Mouse (Mus musculus): Measurements from ENCODE around the gene 4933425L06Rik. TPM values are rescaled to one million over a fixed set of nuclear protein-coding genes. Genes with fewer than 3 reads are reported as not detected.

4933425L06Rik gene
- polyA plus RNA-seq, 1 experiment from 2014 or later: not detected

DNA sequence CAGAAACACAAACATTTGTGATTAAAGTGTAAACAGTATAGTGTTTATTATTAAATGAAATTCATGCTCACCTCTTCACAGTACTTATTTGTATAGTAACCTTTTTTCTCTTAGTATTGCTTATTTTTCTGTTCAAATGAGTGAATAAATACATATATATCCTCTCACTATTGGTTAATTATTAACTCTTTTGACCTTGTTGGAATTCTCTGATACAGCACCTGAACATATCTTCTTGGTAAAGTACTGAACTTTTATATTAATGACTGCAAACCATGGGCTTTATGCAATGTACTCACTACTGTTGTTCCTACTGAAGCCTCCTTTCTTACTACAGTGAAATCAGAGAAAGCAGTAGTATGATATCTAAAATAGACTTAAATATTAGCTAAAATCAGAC lies 39.7 kb downstream of the 4933425L06Rik start:
- ATAC-seq (ENCODE audit: low FRiP score, low TSS enrichment): no peak
- Histone ChIP-seq H3K27ac (replicated peaks; ENCODE audit: low read depth, low read length) (no peak overlapping the region), H3K27me3 (ENCODE audit: control insufficient read depth, insufficient read depth, low read length) (no peaks in the 10 kb centered on the region), H3K9ac (replicated peaks; ENCODE audit: low read length) (no peak overlapping the region), H3K4me1 (ENCODE audit: control insufficient read depth, insufficient read depth, low read length) (no peaks in the 10 kb centered on the region), H3K36me3 (ENCODE audit: control insufficient read depth, insufficient read depth, low read length) (no peaks in the 10 kb centered on the region), H3K4me3 (replicated peaks; ENCODE audit: low read depth, low read length) (no peak overlapping the region), H3K4me2 (ENCODE audit: low read length) (no peak overlapping the region), H3K9me3 (ENCODE audit: control insufficient read depth, low read length) (no peaks in the 10 kb centered on the region)
- no peak for DNase-seq

DNA sequence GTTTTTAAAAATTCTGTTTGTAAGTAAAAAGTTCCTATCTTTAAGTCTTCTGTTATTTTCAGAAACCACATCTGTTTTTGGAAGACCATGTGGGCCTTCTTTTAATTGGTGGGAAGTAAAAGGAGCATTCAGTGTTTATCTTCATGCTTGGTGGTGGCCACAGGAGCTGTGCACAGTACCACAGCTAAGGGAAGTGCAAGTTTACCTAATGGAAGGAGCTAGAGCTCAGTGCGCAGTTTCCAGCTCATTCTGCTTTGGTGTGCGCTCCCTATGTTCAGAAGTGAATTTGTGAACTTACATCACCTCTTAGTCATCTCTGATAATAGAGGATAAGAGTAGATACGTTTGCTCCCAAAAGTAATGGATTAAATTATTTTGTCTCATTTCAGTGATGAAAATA lies 40.2 kb downstream of the 4933425L06Rik start:
- 89% methylated on average over 3 of the region's 3 CpGs for whole genome bisulfite sequencing
- no peaks in the 10 kb centered on the region for H3K27me3 ChIP-seq (ENCODE audit: control insufficient read depth, insufficient read depth, low read length)
- no peaks in the 10 kb centered on the region for H3K36me3 ChIP-seq (ENCODE audit: control insufficient read depth, insufficient read depth, low read length)
- H3K27ac ChIP-seq (replicated peaks; ENCODE audit: low read depth, low read length): no peak overlapping the region
- H3K9ac ChIP-seq (replicated peaks; ENCODE audit: low read length): no peak overlapping the region
- no peak overlapping the region for H3K4me2 ChIP-seq (ENCODE audit: low read length)
- no peaks in the 10 kb centered on the region for H3K9me3 ChIP-seq (ENCODE audit: control insufficient read depth, low read length)
- ATAC-seq (ENCODE audit: low FRiP score, low TSS enrichment) (no peak), DNase-seq (no peak)
- no peaks in the 10 kb centered on the region for H3K4me1 ChIP-seq (ENCODE audit: control insufficient read depth, insufficient read depth, low read length)
- no peak overlapping the region for H3K4me3 ChIP-seq (replicated peaks; ENCODE audit: low read depth, low read length)

DNA sequence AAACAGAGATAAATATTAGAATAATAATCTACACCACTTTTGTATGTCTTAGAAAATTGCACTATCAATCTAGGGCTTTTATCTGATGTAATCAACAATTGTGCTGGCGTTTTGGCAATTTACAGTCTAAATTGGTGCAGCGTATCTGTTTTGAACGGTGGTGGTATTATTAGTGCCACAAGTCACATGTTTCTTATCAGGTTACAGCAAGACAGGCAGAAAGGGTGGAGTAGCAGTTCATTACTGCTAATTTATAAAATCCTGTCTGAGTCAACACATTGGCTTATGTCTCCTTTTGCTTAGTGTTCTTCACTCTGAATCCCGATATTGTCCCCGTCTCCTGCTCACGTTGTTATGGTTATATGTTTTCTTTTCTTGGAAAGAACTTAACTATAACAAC lies 48.2 kb downstream of the 4933425L06Rik start:
- no peaks in the 10 kb centered on the region for H3K27me3 ChIP-seq (ENCODE audit: control insufficient read depth, insufficient read depth, low read length)
- H3K36me3 ChIP-seq (ENCODE audit: control insufficient read depth, insufficient read depth, low read length): no peaks in the 10 kb centered on the region
- H3K4me1 ChIP-seq (ENCODE audit: control insufficient read depth, insufficient read depth, low read length): no peaks in the 10 kb centered on the region
- no peaks in the 10 kb centered on the region for H3K9me3 ChIP-seq (ENCODE audit: control insufficient read depth, low read length)
- no peak overlapping the region for H3K4me3 ChIP-seq (replicated peaks; ENCODE audit: low read depth, low read length)
- H3K4me2 ChIP-seq (ENCODE audit: low read length): no peak overlapping the region
- DNase-seq (no peak), ATAC-seq (ENCODE audit: low FRiP score, low TSS enrichment) (no peak)
- 85% methylated on average over 6 of the region's 6 CpGs for WGBS
- no peak overlapping the region for H3K27ac ChIP-seq (replicated peaks; ENCODE audit: low read depth, low read length)
- H3K9ac ChIP-seq (replicated peaks; ENCODE audit: low read length): no peak overlapping the region

DNA sequence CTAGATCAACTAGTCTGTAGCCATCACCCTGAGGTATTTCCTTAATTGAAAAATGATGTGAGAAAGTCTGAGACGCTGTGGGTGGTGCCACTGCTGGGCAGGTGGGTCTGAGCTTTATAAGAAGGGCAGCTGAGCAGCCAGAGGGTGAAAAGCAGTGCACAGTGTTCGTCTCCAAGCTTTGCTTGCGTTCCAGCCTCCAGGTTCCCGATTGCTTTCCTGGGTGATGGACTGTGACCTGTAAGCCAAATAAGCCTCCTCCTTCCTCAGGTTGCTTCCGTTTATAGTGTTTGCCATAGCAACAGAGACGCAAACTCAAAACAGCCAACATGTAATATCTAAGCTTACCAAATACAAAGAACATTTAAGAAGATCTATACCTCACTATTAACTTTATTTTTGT lies 50.4 kb downstream of the 4933425L06Rik start:
- no peak overlapping the region for H3K4me3 ChIP-seq (replicated peaks; ENCODE audit: low read depth, low read length)
- ATAC-seq (ENCODE audit: low FRiP score, low TSS enrichment): no peak
- no peaks in the 10 kb centered on the region for H3K4me1 ChIP-seq (ENCODE audit: control insufficient read depth, insufficient read depth, low read length)
- no peak overlapping the region for H3K27ac ChIP-seq (replicated peaks; ENCODE audit: low read depth, low read length)
- no peaks in the 10 kb centered on the region for H3K36me3 ChIP-seq (ENCODE audit: control insufficient read depth, insufficient read depth, low read length)
- WGBS: 72% methylated on average over 6 of the region's 6 CpGs
- no peak for DNase-seq
- no peaks in the 10 kb centered on the region for H3K9me3 ChIP-seq (ENCODE audit: control insufficient read depth, low read length)
- no peaks in the 10 kb centered on the region for H3K27me3 ChIP-seq (ENCODE audit: control insufficient read depth, insufficient read depth, low read length)
- no peak overlapping the region for H3K4me2 ChIP-seq (ENCODE audit: low read length)
- H3K9ac ChIP-seq (replicated peaks; ENCODE audit: low read length): no peak overlapping the region

DNA sequence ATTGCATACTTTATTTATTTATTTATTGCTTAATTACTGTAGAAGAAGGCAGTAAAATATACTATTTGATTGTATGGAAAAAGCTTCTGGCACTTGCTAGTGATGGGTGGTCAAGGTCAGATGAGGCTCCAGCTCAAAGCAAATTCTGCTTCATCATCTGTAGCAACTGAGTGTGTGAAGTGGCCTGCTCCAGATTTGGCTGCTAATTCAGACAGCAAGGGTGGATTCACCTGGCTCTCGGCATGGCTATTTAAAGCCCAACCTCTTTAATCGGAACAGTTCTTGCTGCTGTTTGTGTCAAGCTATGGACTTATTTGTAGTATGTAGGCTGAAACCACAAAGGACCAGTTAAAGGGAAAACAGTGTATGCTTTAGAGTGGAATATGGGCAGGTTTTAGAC lies 50.9 kb downstream of the 4933425L06Rik start:
- H3K27ac ChIP-seq (replicated peaks; ENCODE audit: low read depth, low read length): no peak overlapping the region
- 81% methylated on average over 2 of the region's 2 CpGs for WGBS
- DNase-seq (no peak), ATAC-seq (ENCODE audit: low FRiP score, low TSS enrichment) (no peak)
- no peak overlapping the region for H3K9ac ChIP-seq (replicated peaks; ENCODE audit: low read length)
- H3K9me3 ChIP-seq (ENCODE audit: control insufficient read depth, low read length): no peaks in the 10 kb centered on the region
- no peak overlapping the region for H3K4me3 ChIP-seq (replicated peaks; ENCODE audit: low read depth, low read length)
- H3K36me3 ChIP-seq (ENCODE audit: control insufficient read depth, insufficient read depth, low read length): no peaks in the 10 kb centered on the region
- H3K27me3 ChIP-seq (ENCODE audit: control insufficient read depth, insufficient read depth, low read length): no peaks in the 10 kb centered on the region
- no peaks in the 10 kb centered on the region for H3K4me1 ChIP-seq (ENCODE audit: control insufficient read depth, insufficient read depth, low read length)
- no peak overlapping the region for H3K4me2 ChIP-seq (ENCODE audit: low read length)

DNA sequence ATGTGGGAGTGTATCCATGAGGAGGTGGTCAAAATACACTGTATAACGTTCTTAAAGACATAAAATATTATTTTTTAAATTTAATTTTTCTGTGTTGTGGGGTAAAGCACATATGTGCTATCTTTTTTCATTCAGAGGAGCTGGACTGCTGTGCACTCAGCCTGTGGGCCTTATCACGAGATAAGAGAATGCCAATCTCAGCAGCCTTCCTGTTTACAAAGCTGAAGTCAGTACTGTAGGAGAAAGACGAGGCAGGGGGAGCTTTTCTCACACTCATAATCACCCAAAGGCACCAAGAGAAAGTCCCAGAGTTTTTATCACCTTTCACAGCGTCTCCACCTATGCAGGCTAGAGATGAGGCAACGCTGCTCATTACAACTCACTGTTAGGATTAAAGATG lies 52.5 kb downstream of the 4933425L06Rik start:
- no peak overlapping the region for H3K4me3 ChIP-seq (replicated peaks; ENCODE audit: low read depth, low read length)
- H3K9ac ChIP-seq (replicated peaks; ENCODE audit: low read length): no peak overlapping the region
- no peak overlapping the region for H3K4me2 ChIP-seq (ENCODE audit: low read length)
- no peak for DNase-seq
- no peaks in the 10 kb centered on the region for H3K27me3 ChIP-seq (ENCODE audit: control insufficient read depth, insufficient read depth, low read length)
- H3K9me3 ChIP-seq (ENCODE audit: control insufficient read depth, low read length): no peaks in the 10 kb centered on the region
- no peaks in the 10 kb centered on the region for H3K4me1 ChIP-seq (ENCODE audit: control insufficient read depth, insufficient read depth, low read length)
- no peak for ATAC-seq (ENCODE audit: low FRiP score, low TSS enrichment)
- WGBS: 74% methylated on average over 5 of the region's 5 CpGs
- no peak overlapping the region for H3K27ac ChIP-seq (replicated peaks; ENCODE audit: low read depth, low read length)
- H3K36me3 ChIP-seq (ENCODE audit: control insufficient read depth, insufficient read depth, low read length): no peaks in the 10 kb centered on the region

DNA sequence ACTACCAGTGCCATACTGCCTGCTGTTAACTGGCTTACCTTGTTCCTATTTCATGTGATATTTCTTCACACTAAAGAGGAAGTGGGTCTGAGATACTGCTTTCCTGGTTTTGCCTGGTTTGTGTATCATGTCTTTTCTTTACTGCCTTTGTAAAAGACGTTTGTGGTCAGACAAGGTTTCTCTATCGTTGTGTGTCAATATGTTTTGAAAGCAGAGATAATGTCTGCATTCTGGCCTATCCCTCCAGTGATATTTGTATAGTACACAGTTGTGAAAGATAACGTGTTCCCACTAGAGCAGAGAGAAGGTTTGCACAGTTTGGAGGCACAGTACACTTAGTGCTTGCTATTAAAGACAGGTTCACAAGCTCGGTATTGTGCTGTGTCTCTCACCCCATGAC lies 58.0 kb downstream of the 4933425L06Rik start:
- no peak overlapping the region for H3K9ac ChIP-seq (replicated peaks; ENCODE audit: low read length)
- no peak overlapping the region for H3K27ac ChIP-seq (replicated peaks; ENCODE audit: low read depth, low read length)
- ATAC-seq (ENCODE audit: low FRiP score, low TSS enrichment) (no peak), DNase-seq (no peak)
- no peaks in the 10 kb centered on the region for H3K36me3 ChIP-seq (ENCODE audit: control insufficient read depth, insufficient read depth, low read length)
- no peaks in the 10 kb centered on the region for H3K27me3 ChIP-seq (ENCODE audit: control insufficient read depth, insufficient read depth, low read length)
- H3K9me3 ChIP-seq (ENCODE audit: control insufficient read depth, low read length): no peaks in the 10 kb centered on the region
- H3K4me1 ChIP-seq (ENCODE audit: control insufficient read depth, insufficient read depth, low read length): no peaks in the 10 kb centered on the region
- H3K4me3 ChIP-seq (replicated peaks; ENCODE audit: low read depth, low read length): no peak overlapping the region
- no peak overlapping the region for H3K4me2 ChIP-seq (ENCODE audit: low read length)
- 83% methylated on average over 4 of the region's 4 CpGs for WGBS

DNA sequence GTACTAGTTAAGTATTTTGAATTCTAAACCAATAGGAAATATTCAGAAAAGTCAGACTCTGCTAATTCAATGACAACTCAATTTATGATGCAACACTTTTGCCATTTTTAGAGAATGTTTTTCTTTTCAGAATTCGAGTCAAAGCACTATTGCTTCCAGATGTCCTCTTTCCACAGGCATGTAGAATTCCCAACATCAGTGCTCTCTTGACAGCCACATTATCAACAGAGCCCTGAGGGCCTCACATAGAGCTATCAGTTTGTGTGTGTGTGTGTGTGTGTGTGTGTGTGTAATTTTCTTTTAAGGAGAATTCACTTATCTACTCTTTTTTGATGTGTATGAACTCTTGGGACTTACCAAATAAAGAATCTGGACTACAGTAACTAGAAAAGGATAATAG lies 64.9 kb downstream of the 4933425L06Rik start:
- Histone ChIP-seq H3K9me3 (ENCODE audit: control insufficient read depth, low read length) (no peaks in the 10 kb centered on the region), H3K36me3 (ENCODE audit: control insufficient read depth, insufficient read depth, low read length) (no peaks in the 10 kb centered on the region), H3K27ac (replicated peaks; ENCODE audit: low read depth, low read length) (no peak overlapping the region), H3K4me3 (replicated peaks; ENCODE audit: low read depth, low read length) (no peak overlapping the region), H3K4me1 (ENCODE audit: control insufficient read depth, insufficient read depth, low read length) (no peaks in the 10 kb centered on the region), H3K9ac (replicated peaks; ENCODE audit: low read length) (no peak overlapping the region), H3K4me2 (ENCODE audit: low read length) (no peak overlapping the region), H3K27me3 (ENCODE audit: control insufficient read depth, insufficient read depth, low read length) (no peaks in the 10 kb centered on the region)
- WGBS: 72% methylated on average over 1 of the region's 1 CpGs
- ATAC-seq (ENCODE audit: low FRiP score, low TSS enrichment) (no peak), DNase-seq (no peak)

DNA sequence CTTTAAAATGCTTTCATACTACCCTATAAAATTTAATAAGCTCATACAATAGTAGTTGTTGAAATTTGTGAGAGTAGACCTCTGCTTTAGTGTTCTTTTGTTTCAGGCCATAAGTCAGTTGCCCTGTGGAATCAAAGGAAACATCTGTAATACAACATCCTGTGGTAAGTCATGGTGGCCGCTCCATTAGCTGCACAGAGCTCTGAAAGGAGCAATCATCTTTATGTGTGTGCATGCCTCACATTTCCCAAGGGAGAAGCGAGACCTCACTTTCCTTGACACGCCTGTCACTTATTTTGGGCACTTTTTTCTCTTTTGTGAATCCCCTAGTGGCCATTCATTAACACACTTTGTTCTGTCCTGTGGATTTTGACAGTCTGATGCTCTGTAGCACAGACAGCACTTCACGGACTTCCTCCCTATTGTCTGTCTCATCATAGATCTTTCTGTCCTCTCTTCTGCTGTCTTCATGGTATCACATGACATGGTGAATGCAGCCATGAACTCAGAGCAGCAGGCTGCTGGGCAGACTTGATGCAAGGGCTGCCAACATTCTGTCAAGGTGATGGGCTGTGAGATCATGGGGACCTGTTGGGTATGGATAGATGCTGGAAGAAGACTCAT lies 66.0 kb downstream of the 4933425L06Rik start:
- Histone ChIP-seq H3K36me3 (ENCODE audit: control insufficient read depth, insufficient read depth, low read length) (no peaks in the 10 kb centered on the region), H3K9me3 (ENCODE audit: control insufficient read depth, low read length) (no peaks in the 10 kb centered on the region), H3K27ac (replicated peaks; ENCODE audit: low read depth, low read length) (no peak overlapping the region), H3K4me2 (ENCODE audit: low read length) (no peak overlapping the region), H3K4me3 (replicated peaks; ENCODE audit: low read depth, low read length) (no peak overlapping the region), H3K4me1 (ENCODE audit: control insufficient read depth, insufficient read depth, low read length) (no peaks in the 10 kb centered on the region), H3K27me3 (ENCODE audit: control insufficient read depth, insufficient read depth, low read length) (no peaks in the 10 kb centered on the region), H3K9ac (replicated peaks; ENCODE audit: low read length) (no peak overlapping the region)
- 34% methylated on average over 4 of the region's 4 CpGs for WGBS
- ATAC-seq (ENCODE audit: low FRiP score, low TSS enrichment) (no peak), DNase-seq (no peak)
